Mouse (Mus musculus): Measurements from ENCODE around the gene Ugt1a6a.
"Not testable (repeated sequence)": the region's sequence is repeated elsewhere in the genome, so short reads cannot be mapped to it uniquely, and the experiment has no call there.

Ugt1a6a gene

GRCm38 (mm10) chr1:88158430-88158829 lies 23.8 kb downstream of the Ugt1a6a start:
- Histone ChIP-seq H3K9me3 (ENCODE audit: low read length) (no peaks in the 10 kb centered on the region; the same call in 1 of the 2 replicates), H3K4me1 (replicated peaks; ENCODE audit: low read depth, low read length) (no peaks in the 10 kb centered on the region), H3K27me3 (ENCODE audit: insufficient read depth, low read length) (no peaks in the 10 kb centered on the region), H3K4me3 (replicated peaks; ENCODE audit: low read length) (no peak overlapping the region), H3K36me3 (ENCODE audit: insufficient read depth, low read length) (no peaks in the 10 kb centered on the region)
- TF ChIP-seq POU5F1 (IDR thresholded peaks at IDR 0.05; ENCODE audit: borderline replicate concordance, low read length) = no peak
- TF ChIP-seq NANOG (IDR thresholded peaks at IDR 0.05; ENCODE audit: borderline replicate concordance, low read length) = no peak
- no peak for TF ChIP-seq CTCF (conservative IDR thresholded peaks at IDR 0.05; ENCODE audit: low read length)

GRCm38 (mm10) chr1:88165711-88166110 lies 31.1 kb downstream of the Ugt1a6a start, which contains the start of gene Ugt1a5:
TSS of gene Ugt1a5 (plus strand) at chr1:88166012.
- Histone ChIP-seq H3K36me3 (ENCODE audit: insufficient read depth, low read length) (no peaks in the 10 kb centered on the region), H3K4me1 (replicated peaks; ENCODE audit: low read depth, low read length) (peaks cover 4% of the 10 kb centered on the region; the same call in 1 of the 2 replicates), H3K9me3 (ENCODE audit: low read length) (peaks cover 10% of the 10 kb centered on the region), H3K4me3 (replicated peaks; ENCODE audit: low read length) (no peak within 1 kb of the TSS), H3K27me3 (ENCODE audit: insufficient read depth, low read length) (no peaks in the 10 kb centered on the region)
- no peak for TF ChIP-seq CTCF (conservative IDR thresholded peaks at IDR 0.05; ENCODE audit: low read length)
- no peak for TF ChIP-seq NANOG (IDR thresholded peaks at IDR 0.05; ENCODE audit: borderline replicate concordance, low read length)
- no peak for TF ChIP-seq POU5F1 (IDR thresholded peaks at IDR 0.05; ENCODE audit: borderline replicate concordance, low read length)

- H3K36me3 ChIP-seq (ENCODE audit: insufficient read depth, low read length); H3K4me3 ChIP-seq (replicated peaks; ENCODE audit: low read length); H3K27me3 ChIP-seq (ENCODE audit: insufficient read depth, low read length); H3K4me1 ChIP-seq (replicated peaks; ENCODE audit: low read depth, low read length): not testable (repeated sequence)
- peaks cover 43% of the 10 kb centered on the region for H3K9me3 ChIP-seq (ENCODE audit: low read length)
These were observed 37.6 kb downstream of the Ugt1a6a start for GRCm38 (mm10) chr1:88172190-88172589.

DNA sequence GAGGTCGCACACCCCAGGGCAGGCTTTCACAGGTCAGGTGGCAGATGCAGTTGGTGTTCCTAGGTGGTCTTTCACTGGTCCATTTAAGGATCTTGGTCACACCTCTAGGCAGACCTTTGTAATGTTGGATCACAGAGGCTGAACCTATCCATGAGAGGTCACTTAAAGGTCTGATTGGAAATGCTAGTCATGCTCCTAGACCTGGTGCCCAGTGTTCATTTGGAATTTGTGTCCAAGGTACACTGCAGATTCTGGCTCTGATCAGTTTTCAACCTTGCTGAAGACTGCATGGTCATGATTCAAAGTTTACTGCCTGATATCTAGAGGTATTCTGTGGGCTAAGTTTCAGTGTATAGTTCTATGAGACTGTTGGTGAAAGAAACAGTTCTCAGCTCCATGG lies 45.0 kb downstream of the Ugt1a6a start:
- H3K4me1 ChIP-seq (replicated peaks; ENCODE audit: low read depth, low read length) = no peaks in the 10 kb centered on the region
- H3K27me3 ChIP-seq (ENCODE audit: insufficient read depth, low read length) = no peaks in the 10 kb centered on the region
- H3K9me3 ChIP-seq (ENCODE audit: low read length) = peaks cover 38% of the 10 kb centered on the region
- TF ChIP-seq NANOG (IDR thresholded peaks at IDR 0.05; ENCODE audit: borderline replicate concordance, low read length) = no peak
- no peak for TF ChIP-seq POU5F1 (IDR thresholded peaks at IDR 0.05; ENCODE audit: borderline replicate concordance, low read length)
- TF ChIP-seq CTCF (conservative IDR thresholded peaks at IDR 0.05; ENCODE audit: low read length) = no peak
- H3K36me3 ChIP-seq (ENCODE audit: insufficient read depth, low read length) = no peaks in the 10 kb centered on the region
- no peak overlapping the region for H3K4me3 ChIP-seq (replicated peaks; ENCODE audit: low read length)

DNA sequence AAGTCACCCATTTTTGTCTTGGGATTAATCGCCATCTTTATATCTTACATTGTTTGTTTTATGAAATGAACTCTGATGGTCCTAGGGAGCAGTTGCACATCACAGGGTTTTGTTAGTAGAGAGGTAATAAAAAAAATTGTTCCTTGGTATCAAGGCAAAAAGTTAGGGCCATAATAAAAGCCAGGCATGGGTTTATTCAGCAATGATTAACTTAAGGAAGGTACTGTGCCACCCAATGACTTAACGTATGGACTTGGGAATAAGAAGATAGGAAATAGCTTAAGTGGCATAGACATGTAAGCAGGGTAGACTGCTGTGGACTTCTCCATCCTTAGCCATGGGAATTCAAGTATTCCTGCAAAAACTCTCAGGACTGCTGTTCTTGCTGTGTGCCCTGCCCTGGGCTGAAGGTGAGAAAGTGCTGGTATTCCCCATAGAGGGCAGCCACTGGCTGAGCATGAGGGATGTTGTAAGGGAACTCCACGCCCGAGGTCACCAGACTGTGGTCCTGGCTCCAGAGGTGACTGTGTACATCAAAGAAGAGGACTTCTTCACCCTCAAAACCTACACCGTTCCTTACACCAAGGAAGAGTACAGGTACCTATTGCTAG lies 51.8 kb downstream of the Ugt1a6a start:
- no peaks in the 10 kb centered on the region for H3K4me1 ChIP-seq (replicated peaks; ENCODE audit: low read depth, low read length)
- H3K36me3 ChIP-seq (ENCODE audit: insufficient read depth, low read length) = no peaks in the 10 kb centered on the region
- no peaks in the 10 kb centered on the region for H3K27me3 ChIP-seq (ENCODE audit: insufficient read depth, low read length)
- H3K9me3 ChIP-seq (ENCODE audit: low read length) = no peaks in the 10 kb centered on the region
- H3K4me3 ChIP-seq (replicated peaks; ENCODE audit: low read length) = no peak overlapping the region
- TF ChIP-seq NANOG (IDR thresholded peaks at IDR 0.05; ENCODE audit: borderline replicate concordance, low read length) (no peak), CTCF (conservative IDR thresholded peaks at IDR 0.05; ENCODE audit: low read length) (no peak), POU5F1 (IDR thresholded peaks at IDR 0.05; ENCODE audit: borderline replicate concordance, low read length) (no peak)

DNA sequence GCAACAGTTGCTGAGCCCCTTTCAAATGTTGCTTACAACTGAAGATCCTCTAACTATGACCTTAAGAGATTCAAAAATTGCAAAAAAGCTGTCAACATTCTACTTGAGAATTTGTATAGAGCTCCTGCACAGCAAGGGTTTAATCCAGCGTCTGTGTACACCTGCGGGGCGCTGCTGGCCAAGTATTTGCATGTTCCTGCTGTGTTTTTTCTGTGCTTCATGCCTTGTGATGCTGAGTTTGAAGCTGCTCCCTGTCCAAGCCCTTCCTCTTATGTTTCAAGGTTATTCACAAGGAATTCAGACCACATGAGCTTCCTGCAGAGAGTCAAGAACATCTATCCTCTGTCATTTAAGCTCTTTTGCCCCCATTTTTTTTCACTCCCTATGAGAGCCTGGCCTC lies 57.5 kb downstream of the Ugt1a6a start:
- H3K36me3 ChIP-seq (ENCODE audit: insufficient read depth, low read length) = no peaks in the 10 kb centered on the region
- TF ChIP-seq POU5F1 (IDR thresholded peaks at IDR 0.05; ENCODE audit: borderline replicate concordance, low read length) = no peak
- TF ChIP-seq NANOG (IDR thresholded peaks at IDR 0.05; ENCODE audit: borderline replicate concordance, low read length) = no peak
- no peak for TF ChIP-seq CTCF (conservative IDR thresholded peaks at IDR 0.05; ENCODE audit: low read length)
- peaks cover 9% of the 10 kb centered on the region; the same call in 1 of the 2 replicates for H3K4me1 ChIP-seq (replicated peaks; ENCODE audit: low read depth, low read length)
- H3K27me3 ChIP-seq (ENCODE audit: insufficient read depth, low read length) = no peaks in the 10 kb centered on the region
- no peak overlapping the region for H3K4me3 ChIP-seq (replicated peaks; ENCODE audit: low read length)
- H3K9me3 ChIP-seq (ENCODE audit: low read length) = no peaks in the 10 kb centered on the region

GRCm38 (mm10) chr1:88195687-88196086 lies 61.1 kb downstream of the Ugt1a6a start:
- H3K4me3 ChIP-seq (replicated peaks; ENCODE audit: low read length) = no peak overlapping the region
- H3K9me3 ChIP-seq (ENCODE audit: low read length) = no peaks in the 10 kb centered on the region
- peaks cover 9% of the 10 kb centered on the region; the same call in 1 of the 2 replicates for H3K4me1 ChIP-seq (replicated peaks; ENCODE audit: low read depth, low read length)
- TF ChIP-seq POU5F1 (IDR thresholded peaks at IDR 0.05; ENCODE audit: borderline replicate concordance, low read length) = no peak
- TF ChIP-seq CTCF (conservative IDR thresholded peaks at IDR 0.05; ENCODE audit: low read length) = no peak
- TF ChIP-seq NANOG (IDR thresholded peaks at IDR 0.05; ENCODE audit: borderline replicate concordance, low read length) = no peak
- peaks cover 7% of the 10 kb centered on the region; the same call in 1 of the 2 replicates for H3K27me3 ChIP-seq (ENCODE audit: insufficient read depth, low read length)
- H3K36me3 ChIP-seq (ENCODE audit: insufficient read depth, low read length) = no peaks in the 10 kb centered on the region

- H3K36me3 ChIP-seq (ENCODE audit: insufficient read depth, low read length) = no peaks in the 10 kb centered on the region
- peaks cover 1% of the 10 kb centered on the region; the same call in 1 of the 2 replicates for H3K4me1 ChIP-seq (replicated peaks; ENCODE audit: low read depth, low read length)
- TF ChIP-seq POU5F1 (IDR thresholded peaks at IDR 0.05; ENCODE audit: borderline replicate concordance, low read length) = no peak
- no peak for TF ChIP-seq CTCF (conservative IDR thresholded peaks at IDR 0.05; ENCODE audit: low read length)
- no peak for TF ChIP-seq NANOG (IDR thresholded peaks at IDR 0.05; ENCODE audit: borderline replicate concordance, low read length)
- H3K4me3 ChIP-seq (replicated peaks; ENCODE audit: low read length) = no peak overlapping the region
- peaks cover 16% of the 10 kb centered on the region for H3K27me3 ChIP-seq (ENCODE audit: insufficient read depth, low read length)
- no peaks in the 10 kb centered on the region for H3K9me3 ChIP-seq (ENCODE audit: low read length)
These were observed 62.8 kb downstream of the Ugt1a6a start for GRCm38 (mm10) chr1:88197443-88197842.

DNA sequence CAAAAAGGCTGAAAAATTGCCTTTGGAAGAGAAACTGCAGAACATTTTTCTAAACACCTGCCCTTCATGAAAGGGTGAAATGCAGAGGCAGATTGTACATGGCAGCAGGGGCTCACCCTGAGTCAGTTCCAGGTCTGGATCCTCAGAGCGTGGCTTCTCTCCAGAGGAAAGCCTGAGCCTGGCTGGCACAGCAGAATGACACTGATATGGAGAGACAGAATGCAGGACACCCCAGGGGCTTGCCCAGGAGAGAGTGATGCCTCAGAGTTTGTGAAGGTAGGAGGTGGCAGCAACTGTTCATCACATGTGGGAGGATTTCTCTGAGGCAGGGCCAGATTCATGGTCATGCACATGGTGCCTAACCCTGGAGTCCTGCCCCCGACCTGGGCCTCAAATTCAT lies 65.4 kb downstream of the Ugt1a6a start:
- Histone ChIP-seq H3K4me3 (replicated peaks; ENCODE audit: low read length) (no peak overlapping the region), H3K36me3 (ENCODE audit: insufficient read depth, low read length) (no peaks in the 10 kb centered on the region), H3K27me3 (ENCODE audit: insufficient read depth, low read length) (peaks cover 39% of the 10 kb centered on the region), H3K4me1 (replicated peaks; ENCODE audit: low read depth, low read length) (peaks cover 2% of the 10 kb centered on the region), H3K9me3 (ENCODE audit: low read length) (0 out of 2 replicates have a peak, but pooled peaks cover 6% of the 10 kb centered on the region)
- TF ChIP-seq NANOG (IDR thresholded peaks at IDR 0.05; ENCODE audit: borderline replicate concordance, low read length) (no peak), POU5F1 (IDR thresholded peaks at IDR 0.05; ENCODE audit: borderline replicate concordance, low read length) (no peak), CTCF (conservative IDR thresholded peaks at IDR 0.05; ENCODE audit: low read length) (no peak)

Data from E14TG2a.4 (cell line).